Mouse (Mus musculus) CD4-positive helper T cell, adult 2 months (primary cell): ENCODE data around the gene Fbxw4.
"Not testable (repeated sequence)": the region's sequence is repeated elsewhere in the genome, so short reads cannot be mapped to it uniquely, and the experiment has no call there.

Experiments
- DNase-seq: peaks from one replicate; pipeline ENCODE4 v3.0.0-alpha.2; 2012; ENCODE audit warnings: low read depth, missing footprints, low spot score

Fbxw4 gene

GRCm38 (mm10) chr19:45581257-45581656 is 78.9 kb downstream of the Fbxw4 start:
- DNase-seq, result peak; percentile 41

- no peak for DNase-seq
These were observed 79.9 kb downstream of the Fbxw4 start for GRCm38 (mm10) chr19:45580235-45580634.

GRCm38 (mm10) chr19:45579416-45579815 is 80.7 kb downstream of the Fbxw4 start:
- no peak for DNase-seq

GRCm38 (mm10) chr19:45578976-45579375 is 81.1 kb downstream of the Fbxw4 start:
- DNase-seq, result peak; percentile 70

- DNase-seq, result peak; percentile 66
These were observed 82.9 kb downstream of the Fbxw4 start for GRCm38 (mm10) chr19:45577141-45577750.

- peak; percentile 17 for DNase-seq
These were observed 84.5 kb downstream of the Fbxw4 start for GRCm38 (mm10) chr19:45575632-45576001.

GRCm38 (mm10) chr19:45574941-45575631 is 85.0 kb downstream of the Fbxw4 start:
- DNase-seq, result peak; percentile 70

GRCm38 (mm10) chr19:45574339-45574898 is 85.7 kb downstream of the Fbxw4 start:
- no peak for DNase-seq

GRCm38 (mm10) chr19:45573861-45574267 is 86.2 kb downstream of the Fbxw4 start:
- DNase-seq, result peak; percentile 85

- no peak for DNase-seq
These were observed 87.1 kb downstream of the Fbxw4 start for GRCm38 (mm10) chr19:45573033-45573432.

- DNase-seq, result no peak
These were observed 92.7 kb downstream of the Fbxw4 start for GRCm38 (mm10) chr19:45567367-45567766.

- no peak for DNase-seq
These were observed 94.0 kb downstream of the Fbxw4 start for GRCm38 (mm10) chr19:45565925-45566715.

GRCm38 (mm10) chr19:45560153-45560890 is 99.8 kb downstream of the Fbxw4 start, which contains the start of the genes Poll and Gm17018:
TSS of gene Poll (minus strand) at chr19:45560531.
TSS of gene Gm17018 (plus strand) at chr19:45560615.
- peak; percentile 87 for DNase-seq

- no peak for DNase-seq
These were observed 106.0 kb downstream of the Fbxw4 start for GRCm38 (mm10) chr19:45554136-45554535.

GRCm38 (mm10) chr19:45552187-45552586 is 107.9 kb downstream of the Fbxw4 start:
- DNase-seq, result no peak

GRCm38 (mm10) chr19:45549948-45550347 is 110.2 kb downstream of the Fbxw4 start:
- no peak for DNase-seq

- DNase-seq, result no peak
These were observed 110.8 kb downstream of the Fbxw4 start for GRCm38 (mm10) chr19:45549128-45549915.

- DNase-seq, result not testable (repeated sequence)
These were observed 111.9 kb downstream of the Fbxw4 start for GRCm38 (mm10) chr19:45548196-45548595.

- DNase-seq, result peak; percentile 71
These were observed 115.2 kb downstream of the Fbxw4 start for GRCm38 (mm10) chr19:45544925-45545321.

GRCm38 (mm10) chr19:45544152-45544924 is 115.8 kb downstream of the Fbxw4 start:
- DNase-seq, result peak; percentile 15
